Mouse (Mus musculus) forebrain, embryonic 16.5 days (tissue): ENCODE measurements around the gene Usp6nl. TPM values are rescaled to one million over a fixed set of nuclear protein-coding genes. Genes with fewer than 3 reads are reported as not detected.

Source experiments
- ATAC-seq: fragments of 200-750 bp; cut with Nextera tagmentation; 2 replicates; pipeline ENCODE4 v1.8.0; 2017; ENCODE audit warnings: mild to moderate bottlenecking, moderate library complexity
- H3K27ac ChIP-seq: fragments of 300-500 bp; sonication (generic); 2 replicates; pipeline ENCODE4 v1.5.1; 2014; ENCODE audit warnings: low read length, control low read depth
- H3K27me3 ChIP-seq: fragments of 300-500 bp; sonication (generic); replicated peaks from 2 replicates; pipeline ENCODE4 v1.6.1; 2014; ENCODE audit warnings: low read length; ENCODE audit not compliant: control insufficient read depth, insufficient read depth
- H3K36me3 ChIP-seq: fragments of 300-500 bp; sonication (generic); 2 replicates; pipeline ENCODE4 v1.6.1; 2014; ENCODE audit not compliant: control insufficient read depth, insufficient read depth
- H3K4me1 ChIP-seq: fragments of 300-500 bp; sonication (generic); replicated peaks from 2 replicates; pipeline ENCODE4 v1.6.1; 2014; ENCODE audit warnings: low read length; ENCODE audit not compliant: control insufficient read depth, insufficient read depth
- H3K4me2 ChIP-seq: fragments of 300-500 bp; sonication (generic); 2 replicates; pipeline ENCODE4 v1.6.1; 2014; ENCODE audit warnings: mild to moderate bottlenecking, low read length, control low read depth
- H3K4me3 ChIP-seq: fragments of 300-500 bp; sonication (generic); replicated peaks from 2 replicates; pipeline ENCODE4 v1.5.1; 2014; ENCODE audit warnings: mild to moderate bottlenecking, low read length, control low read depth
- H3K9ac ChIP-seq: fragments of 300-500 bp; sonication (generic); replicated peaks from 2 replicates; pipeline ENCODE4 v1.6.1; 2014; ENCODE audit warnings: low read depth, low read length, control low read depth
- H3K9me3 ChIP-seq: fragments of 300-500 bp; sonication (generic); 2 replicates; pipeline ENCODE4 v1.6.1; 2016; ENCODE audit warnings: low read length; ENCODE audit not compliant: control insufficient read depth
- WGBS: fragments of 180-500 bp; shearing (Covaris S2); extraction: QIAGEN DNeasy Blood & Tissue Kit; methylation state at CpG from one replicate; pipeline ENCODE4 v1.1.7; 2014; 5-methylcytosine and 5-hydroxymethylcytosine counted together
- polyA plus RNA-seq: library from polyadenylated mRNA; unstranded; fragments of >200 nt; fragmentation: Nextera tagmentation; extraction: Ambion mirVana; gene quantifications from 2 replicates; pipeline ENCODE4 v1.2.1, GENCODE M21; 2015

The Usp6nl gene
- polyA plus RNA-seq, 1 experiment from 2014 or later = 7.8 TPM

DNA sequence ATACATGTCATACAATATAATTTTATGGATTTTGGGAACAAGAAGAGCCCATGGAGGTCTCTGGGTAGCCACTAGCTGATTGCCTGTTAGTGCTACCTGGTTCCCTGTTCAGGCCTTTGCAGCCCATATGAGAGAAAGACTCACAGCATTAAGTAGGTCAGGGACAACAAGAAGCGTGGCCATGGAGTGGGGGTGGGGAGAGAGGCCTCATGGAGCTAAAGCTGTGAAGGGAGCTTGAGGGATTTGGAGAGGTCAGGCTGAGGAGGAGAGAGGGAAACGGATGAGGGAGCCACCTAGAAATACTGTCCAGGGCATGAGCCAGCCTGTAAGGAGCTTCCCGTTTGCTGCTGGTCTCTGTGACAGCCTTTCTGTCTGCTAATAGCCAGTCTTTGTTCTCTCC is 159.9 kb downstream of the Usp6nl start:
- no peak overlapping the region for H3K27ac ChIP-seq
- 44% methylated on average over 3 of the region's 3 CpGs for WGBS

DNA sequence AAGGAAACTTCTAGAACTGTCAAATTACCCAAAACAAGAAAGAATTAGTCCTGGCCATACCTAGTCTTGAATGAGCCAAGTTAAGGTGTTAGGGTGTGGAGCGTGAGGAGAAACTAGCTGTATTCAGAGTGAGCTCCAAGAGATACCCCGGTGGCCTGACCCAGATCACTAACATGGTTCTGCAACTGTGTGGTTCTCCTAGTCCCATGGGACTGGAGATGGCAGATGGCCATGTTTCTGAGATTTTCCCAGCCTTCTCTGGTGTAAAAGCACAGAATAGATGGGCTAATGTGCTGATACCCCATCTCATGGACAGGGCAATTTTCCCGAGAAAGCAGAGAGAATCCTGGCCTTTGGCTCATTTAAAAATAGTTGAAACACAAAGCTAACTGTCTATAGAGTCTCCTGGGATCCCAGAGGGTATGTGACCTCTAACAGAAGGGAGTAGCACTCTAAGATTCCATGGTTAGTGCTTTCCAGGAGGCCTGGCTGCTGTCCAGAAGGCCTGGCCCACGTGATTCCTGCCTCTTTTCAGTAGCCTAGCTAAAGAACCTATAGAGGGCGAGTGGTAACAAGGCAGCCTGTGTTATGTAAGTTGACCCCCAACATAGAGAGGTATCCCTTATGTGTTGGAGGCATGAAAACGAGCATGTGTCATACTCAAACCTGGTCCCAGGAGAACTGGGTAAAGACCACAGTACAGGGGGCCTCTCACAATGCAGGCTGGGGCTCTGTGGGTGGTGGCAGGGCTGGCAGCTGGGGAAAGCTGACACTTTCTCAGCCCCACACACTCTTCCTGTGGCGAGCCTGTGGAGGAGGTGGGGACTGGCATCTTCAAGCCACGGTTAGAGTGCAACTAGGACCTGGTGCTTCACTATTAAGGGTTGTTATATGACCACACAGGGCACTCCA is 160.9 kb downstream of the Usp6nl start:
- Histone ChIP-seq H3K4me3 (no peak overlapping the region), H3K36me3 (no peaks in the 10 kb centered on the region), H3K4me1 (peaks cover 28% of the 10 kb centered on the region), H3K27ac (peak overlapping the region; percentile 36; the same call in 1 of the 2 replicates), H3K9ac (no peak overlapping the region), H3K27me3 (no peaks in the 10 kb centered on the region), H3K4me2 (no peak overlapping the region), H3K9me3 (no peaks in the 10 kb centered on the region)
- WGBS = 22% methylated on average over 8 of the region's 8 CpGs
- peak; percentile 67 for ATAC-seq

More for the DNA sequence above, 159.9 kb downstream of the Usp6nl start:
- ATAC-seq = no peak
- Histone ChIP-seq H3K9me3 (no peaks in the 10 kb centered on the region), H3K4me2 (no peak overlapping the region), H3K9ac (no peak overlapping the region), H3K4me3 (no peak overlapping the region), H3K36me3 (no peaks in the 10 kb centered on the region), H3K27me3 (no peaks in the 10 kb centered on the region), H3K4me1 (peaks cover 22% of the 10 kb centered on the region)

DNA sequence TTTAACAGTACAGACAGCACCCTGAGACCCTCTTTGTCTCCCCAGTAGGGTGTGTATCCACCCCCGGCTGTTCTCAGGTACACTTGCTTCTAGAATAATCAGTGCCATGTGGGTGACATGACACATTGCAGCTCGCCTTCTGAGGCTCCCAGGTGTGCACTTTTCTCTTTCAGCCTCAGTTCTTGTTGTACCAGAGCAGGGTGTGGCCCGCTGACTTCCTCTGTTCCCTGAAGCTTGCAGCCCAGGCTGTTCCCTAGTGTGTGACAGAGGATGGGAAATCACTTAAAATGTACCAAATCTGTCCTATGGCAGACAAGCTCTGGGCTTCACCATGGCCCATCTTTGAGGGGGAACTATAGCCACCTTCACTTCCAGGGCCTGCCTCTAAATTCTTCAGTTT is 161.7 kb downstream of the Usp6nl start:
- H3K9ac ChIP-seq = no peak overlapping the region
- H3K4me3 ChIP-seq = no peak overlapping the region
- no peaks in the 10 kb centered on the region for H3K9me3 ChIP-seq
- no peak overlapping the region for H3K27ac ChIP-seq
- peaks cover 23% of the 10 kb centered on the region for H3K4me1 ChIP-seq
- 80% methylated on average over 3 of the region's 3 CpGs for WGBS
- H3K27me3 ChIP-seq = no peaks in the 10 kb centered on the region
- no peak overlapping the region for H3K4me2 ChIP-seq
- H3K36me3 ChIP-seq = no peaks in the 10 kb centered on the region
- no peak for ATAC-seq

DNA sequence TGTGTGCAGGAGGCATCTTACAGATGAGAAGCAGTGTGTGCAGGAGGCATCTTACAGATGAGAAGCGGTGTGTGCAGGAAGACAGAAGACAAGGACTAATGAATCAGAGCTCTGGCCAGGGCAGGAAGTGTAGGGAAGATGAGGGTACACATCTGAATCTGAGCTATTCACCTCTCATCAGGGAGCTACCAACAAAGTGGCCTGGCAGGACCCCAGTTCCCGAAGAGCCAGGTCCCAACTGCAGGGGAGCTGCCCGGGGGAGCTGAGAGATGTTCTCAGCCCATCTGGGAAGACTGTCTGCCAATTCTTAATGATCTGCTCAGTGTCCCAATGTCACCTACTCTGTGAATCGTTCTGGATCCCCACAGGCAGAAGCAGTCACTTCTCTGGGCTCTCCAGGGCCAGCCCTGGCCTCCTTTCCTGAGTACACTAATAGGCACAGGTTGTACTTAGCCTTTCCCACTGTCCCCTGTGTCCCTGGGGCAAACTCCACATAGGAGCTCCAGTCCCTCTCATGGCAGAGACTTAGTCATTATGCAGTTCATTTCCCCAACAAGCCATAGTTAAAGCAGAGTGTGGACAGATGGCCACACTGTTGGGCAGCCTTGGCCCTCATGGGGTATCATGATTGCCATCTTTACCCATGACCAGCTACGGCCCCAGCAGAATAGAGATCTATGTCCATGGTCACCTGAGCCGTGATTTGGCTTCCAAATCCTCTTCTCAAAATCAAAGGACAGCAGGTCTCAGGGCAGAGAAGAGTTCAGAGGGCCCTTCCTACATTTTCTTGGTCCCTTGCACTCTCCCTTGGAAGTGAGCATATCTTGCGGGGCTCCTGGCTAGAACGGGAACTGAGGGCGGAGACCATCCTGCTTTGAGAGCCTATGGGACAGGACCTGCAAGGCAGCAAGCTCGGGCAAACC is 165.4 kb downstream of the Usp6nl start:
- no peaks in the 10 kb centered on the region for H3K9me3 ChIP-seq
- ATAC-seq = no peak
- no peak overlapping the region for H3K9ac ChIP-seq
- no peaks in the 10 kb centered on the region for H3K27me3 ChIP-seq
- WGBS = 76% methylated on average over 10 of the region's 10 CpGs
- no peak overlapping the region for H3K27ac ChIP-seq
- no peak overlapping the region for H3K4me3 ChIP-seq
- no peaks in the 10 kb centered on the region for H3K36me3 ChIP-seq
- no peak overlapping the region for H3K4me2 ChIP-seq
- peaks cover 19% of the 10 kb centered on the region for H3K4me1 ChIP-seq

DNA sequence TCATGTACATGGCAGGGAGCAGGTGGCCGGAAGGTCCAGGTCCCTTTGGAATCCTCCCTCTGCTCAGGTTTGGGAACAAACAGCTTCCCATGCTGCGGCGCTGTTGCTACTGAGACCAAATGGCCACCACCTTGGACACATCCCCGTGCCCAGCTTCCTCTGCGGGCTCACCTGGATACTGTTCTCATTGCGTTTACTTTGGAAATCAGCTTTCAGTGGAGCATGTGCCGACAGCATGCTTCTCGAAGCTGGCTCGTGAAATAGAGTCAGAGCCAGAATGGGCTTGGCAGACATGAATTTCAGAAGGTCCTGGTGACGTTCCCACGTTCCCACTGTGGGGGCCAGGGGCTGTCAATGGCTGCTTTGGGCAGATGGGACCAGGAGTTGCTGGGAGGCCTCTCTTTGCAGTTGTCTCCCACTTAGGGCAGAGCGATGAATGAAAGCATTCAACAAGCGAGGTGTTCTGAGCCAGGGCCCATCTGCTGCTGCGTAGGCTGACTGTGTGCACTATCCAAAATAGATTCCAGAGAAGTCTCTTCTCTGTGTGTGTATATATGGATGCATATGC is 166.1 kb downstream of the Usp6nl start:
- Histone ChIP-seq H3K4me1 (peaks cover 12% of the 10 kb centered on the region), H3K27ac (no peak overlapping the region), H3K27me3 (no peaks in the 10 kb centered on the region), H3K9me3 (no peaks in the 10 kb centered on the region), H3K4me3 (no peak overlapping the region), H3K36me3 (no peaks in the 10 kb centered on the region), H3K9ac (no peak overlapping the region), H3K4me2 (no peak overlapping the region)
- WGBS = 75% methylated on average over 14 of the region's 14 CpGs
- ATAC-seq = peak; percentile 67

DNA sequence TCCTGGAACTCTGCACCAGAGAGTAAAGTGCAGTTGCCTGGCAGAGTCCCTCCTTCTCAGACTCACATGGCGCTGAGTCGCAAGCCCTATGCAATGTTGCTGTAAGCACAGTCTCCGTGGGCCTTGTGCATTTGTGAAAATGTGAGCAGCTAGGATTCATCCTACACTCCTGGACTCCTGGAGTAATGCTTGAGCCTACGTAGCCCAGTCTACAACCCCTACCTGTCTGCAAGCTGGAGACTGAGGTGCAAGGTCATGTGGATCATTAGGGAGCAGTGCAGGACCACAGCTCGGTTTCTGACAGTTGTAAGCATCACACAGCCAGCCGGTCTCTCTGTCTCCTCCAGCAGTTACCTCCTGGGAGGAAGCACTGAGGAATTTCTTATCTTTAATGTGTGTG is 167.6 kb downstream of the Usp6nl start:
- Histone ChIP-seq H3K27me3 (no peaks in the 10 kb centered on the region), H3K9me3 (no peaks in the 10 kb centered on the region), H3K4me1 (peaks cover 6% of the 10 kb centered on the region; the same call in 1 of the 2 replicates), H3K36me3 (no peaks in the 10 kb centered on the region), H3K27ac (no peak overlapping the region), H3K9ac (no peak overlapping the region), H3K4me3 (no peak overlapping the region), H3K4me2 (no peak overlapping the region)
- no peak for ATAC-seq
- WGBS = 90% methylated on average over 6 of the region's 6 CpGs

DNA sequence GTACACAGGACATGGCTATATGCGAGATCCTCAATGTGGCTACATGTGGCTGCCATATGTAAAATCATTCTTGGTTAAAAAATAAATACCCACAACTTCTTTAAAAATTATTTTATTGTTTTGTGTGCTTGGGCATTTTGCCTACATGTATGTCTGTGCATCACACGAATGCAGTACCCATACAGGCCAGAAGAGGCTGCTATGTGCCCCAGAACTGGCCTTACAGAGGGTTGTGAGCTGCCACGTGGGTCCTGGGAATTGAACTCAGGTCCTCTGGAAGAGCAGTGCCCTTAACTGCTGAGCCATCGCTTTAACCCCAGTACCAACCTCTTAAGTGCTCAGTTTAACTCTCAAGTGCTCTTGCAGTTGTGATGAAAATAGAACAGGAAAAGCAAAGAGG is 168.4 kb downstream of the Usp6nl start:
- H3K4me3 ChIP-seq = no peak overlapping the region
- no peak overlapping the region for H3K27ac ChIP-seq
- H3K36me3 ChIP-seq = no peaks in the 10 kb centered on the region
- H3K4me2 ChIP-seq = no peak overlapping the region
- no peaks in the 10 kb centered on the region for H3K9me3 ChIP-seq
- H3K4me1 ChIP-seq = peaks cover 6% of the 10 kb centered on the region; the same call in 1 of the 2 replicates
- no peak for ATAC-seq
- no peaks in the 10 kb centered on the region for H3K27me3 ChIP-seq
- 83% methylated on average over 4 of the region's 4 CpGs for WGBS
- H3K9ac ChIP-seq = no peak overlapping the region

DNA sequence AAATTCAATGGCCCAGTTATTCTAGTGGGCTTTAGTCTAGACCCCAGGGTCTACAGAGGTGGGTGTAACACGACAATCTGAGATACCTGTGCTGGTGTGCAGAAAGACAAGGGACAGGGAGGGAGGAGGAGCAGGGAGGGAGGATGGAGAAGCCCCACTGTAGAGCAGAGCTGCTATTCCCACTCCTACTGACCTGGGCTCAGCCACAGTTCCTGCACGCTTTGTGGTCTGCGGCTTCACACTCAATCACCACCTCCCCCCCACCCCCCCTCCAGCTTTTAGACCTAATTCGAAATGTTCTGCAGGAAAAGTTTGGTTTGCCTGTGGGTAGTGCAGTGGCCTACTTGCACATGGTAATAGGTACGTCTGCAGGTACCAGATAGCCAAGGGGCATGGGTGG is 171.4 kb downstream of the Usp6nl start:
- Histone ChIP-seq H3K4me2 (no peak overlapping the region), H3K36me3 (no peaks in the 10 kb centered on the region), H3K4me1 (no peaks in the 10 kb centered on the region), H3K9ac (no peak overlapping the region), H3K27me3 (no peaks in the 10 kb centered on the region), H3K9me3 (no peaks in the 10 kb centered on the region), H3K4me3 (no peak overlapping the region), H3K27ac (no peak overlapping the region)
- WGBS = 84% methylated on average over 5 of the region's 5 CpGs
- no peak for ATAC-seq
